Comparison of ENCODE assay signal across 7 mouse cellular contexts in genomic region chr7:111014893-111015292, GRCm38 (mm10). TPM values are rescaled to one million over a fixed set of nuclear protein-coding genes. Genes with fewer than 3 reads are reported as not detected.
DNase-seq lines count a peak whose midpoint lies in the region; ATAC-seq and TF ChIP-seq lines count a peak whose summit lies in the region.

No protein-coding gene starts in this region.

- DNase-seq in adrenal gland, postnatal 14 days = peak; percentile 95
- peak; percentile 81 to 87 for DNase-seq in heart, adult 2 months
- peak; percentile 74 to 86 for DNase-seq in kidney, adult 8-10 months
- peak; percentile 83 to 94 for DNase-seq in spleen, postnatal 10 days (ENCODE audit: low spot score in 2 of 2)

- peak; percentile 77; the same call in 1 of the 2 replicates for ATAC-seq in embryonic facial prominence, embryonic 12.5 days (ENCODE audit: insufficient number of reproducible peaks, insufficient read depth, low FRiP score, low TSS enrichment)
- peak; percentile 56; the same call in 1 of the 2 replicates for ATAC-seq in limb, embryonic 12.5 days (ENCODE audit: insufficient number of reproducible peaks, insufficient read depth, low FRiP score, low TSS enrichment, low read depth)
- ATAC-seq in midbrain, embryonic 16.5 days = peak; percentile 84; the same call in 1 of the 2 replicates

- H3K79me2 ChIP-seq in heart, adult 2 months (replicated peaks; ENCODE audit: control insufficient read depth, insufficient read depth, low read length) = no peaks in the 10 kb centered on the region

- no peak overlapping the region for H3K9ac ChIP-seq in embryonic facial prominence, embryonic 12.5 days
- H3K9ac ChIP-seq in heart, adult 2 months (ENCODE audit: low read depth, low read length) = no peak overlapping the region
- no peak overlapping the region for H3K9ac ChIP-seq in limb, embryonic 12.5 days (replicated peaks)
- no peak overlapping the region for H3K9ac ChIP-seq in midbrain, embryonic 16.5 days (ENCODE audit: low read depth, low read length)

- H3K4me3 ChIP-seq in embryonic facial prominence, embryonic 12.5 days = no peak overlapping the region
- no peak overlapping the region for H3K4me3 ChIP-seq in heart, adult 2 months
- no peak overlapping the region for H3K4me3 ChIP-seq in limb, embryonic 12.5 days (replicated peaks)
- H3K4me3 ChIP-seq in midbrain, embryonic 16.5 days (ENCODE audit: low read depth, low read length) = no peak overlapping the region

- peak; percentile 88 for TF ChIP-seq CTCF in heart, adult 2 months (IDR thresholded peaks at IDR 0.05)

- H3K9me3 ChIP-seq in embryonic facial prominence, embryonic 12.5 days = no peaks in the 10 kb centered on the region
- H3K9me3 ChIP-seq in limb, embryonic 12.5 days = no peaks in the 10 kb centered on the region
- H3K9me3 ChIP-seq in midbrain, embryonic 16.5 days (replicated peaks; ENCODE audit: control insufficient read depth, low read length, poor library complexity, severe bottlenecking) = no peaks in the 10 kb centered on the region

- TF ChIP-seq POLR2A in heart, adult 2 months (IDR thresholded peaks at IDR 0.05; ENCODE audit: insufficient read depth, low read depth, low read length) = no peak

- intact Hi-C loops in heart, adult 2 months (cut with DNase I) = loop anchor here (1.0 to 5.0 kb wide), 4 partner anchors 32 to 286 kb away; partner anchors contain the start of gene Mrvi1

- WGBS in embryonic facial prominence, embryonic 12.5 days = 21% methylated on average over 5 of the region's 5 CpGs
- 10% methylated on average over 5 of the region's 5 CpGs for WGBS in heart, adult 2 months
- 31% methylated on average over 5 of the region's 5 CpGs for WGBS in limb, embryonic 12.5 days
- 39% methylated on average over 5 of the region's 5 CpGs for WGBS in midbrain, embryonic 16.5 days

- H3K27me3 ChIP-seq in embryonic facial prominence, embryonic 12.5 days = no peaks in the 10 kb centered on the region
- H3K27me3 ChIP-seq in heart, adult 2 months (ENCODE audit: control insufficient read depth, insufficient read depth, low read length) = no peaks in the 10 kb centered on the region
- no peaks in the 10 kb centered on the region for H3K27me3 ChIP-seq in limb, embryonic 12.5 days
- no peaks in the 10 kb centered on the region for H3K27me3 ChIP-seq in midbrain, embryonic 16.5 days (ENCODE audit: control insufficient read depth, insufficient read depth, low read depth, low read length)

- peak; percentile 81; the same call in 1 of the 2 replicates for TF ChIP-seq EP300 in heart, adult 2 months (IDR thresholded peaks at IDR 0.05; ENCODE audit: insufficient read depth, low read depth, low read length)

- H3K4me1 ChIP-seq in embryonic facial prominence, embryonic 12.5 days = 0 out of 2 replicates have a peak, but pooled peaks cover 2% of the 10 kb centered on the region
- peaks cover 1% of the 10 kb centered on the region; the same call in 1 of the 2 replicates for H3K4me1 ChIP-seq in heart, adult 2 months (ENCODE audit: control insufficient read depth, insufficient read depth, low read length)
- no peaks in the 10 kb centered on the region for H3K4me1 ChIP-seq in limb, embryonic 12.5 days (replicated peaks)
- H3K4me1 ChIP-seq in midbrain, embryonic 16.5 days (ENCODE audit: control insufficient read depth, insufficient read depth, low read length) = no peaks in the 10 kb centered on the region

- no peaks in the 10 kb centered on the region for H3K36me3 ChIP-seq in embryonic facial prominence, embryonic 12.5 days
- no peaks in the 10 kb centered on the region for H3K36me3 ChIP-seq in heart, adult 2 months (ENCODE audit: control insufficient read depth, insufficient read depth, low read length)
- no peaks in the 10 kb centered on the region for H3K36me3 ChIP-seq in limb, embryonic 12.5 days
- H3K36me3 ChIP-seq in midbrain, embryonic 16.5 days (ENCODE audit: control insufficient read depth, insufficient read depth, low read length) = no peaks in the 10 kb centered on the region

- no peak overlapping the region for H3K4me2 ChIP-seq in embryonic facial prominence, embryonic 12.5 days (replicated peaks)
- no peak overlapping the region for H3K4me2 ChIP-seq in limb, embryonic 12.5 days
- no peak overlapping the region for H3K4me2 ChIP-seq in midbrain, embryonic 16.5 days (ENCODE audit: low read length)

- no peak overlapping the region for H3K27ac ChIP-seq in embryonic facial prominence, embryonic 12.5 days
- no peak overlapping the region for H3K27ac ChIP-seq in heart, adult 2 months
- no peak overlapping the region for H3K27ac ChIP-seq in limb, embryonic 12.5 days
- H3K27ac ChIP-seq in midbrain, embryonic 16.5 days (ENCODE audit: low read length) = no peak overlapping the region

RNA-seq across cellular contexts. Expression of gene Ctr9, which starts 13.9 kb away (rescaled TPM):
- total RNA-seq in adrenal gland, postnatal 14 days (2021) = 42.5 and 45.9 TPM in 2 replicates
- polyA plus RNA-seq in embryonic facial prominence, embryonic 12.5 days (2016; fragmentation: Nextera tagmentation; extraction: Ambion mirVana) = 89.7 and 94.5 TPM in 2 replicates
- 10 to 100 TPM; 13.0 to 14.6 TPM for total RNA-seq in heart, adult 2 months (2021)
- 5.8 and 11.1 TPM in 2 replicates for polyA plus RNA-seq in heart, adult 2 months (2012; rRNA removed)
- 88.5 and 91.9 TPM in 2 replicates for polyA plus RNA-seq in limb, embryonic 12.5 days (2016; fragmentation: Nextera tagmentation; extraction: Ambion mirVana)
- polyA plus RNA-seq in midbrain, embryonic 16.5 days (2015; fragmentation: Nextera tagmentation; extraction: Ambion mirVana) = 81.8 and 89.3 TPM in 2 replicates

RNA-seq across cellular contexts. Expression of gene Mrvi1, which starts 32.6 kb away (rescaled TPM):
- total RNA-seq in adrenal gland, postnatal 14 days (2021) = 11.6 and 13.0 TPM in 2 replicates
- polyA plus RNA-seq in embryonic facial prominence, embryonic 12.5 days (2016; fragmentation: Nextera tagmentation; extraction: Ambion mirVana) = 1.2 and 1.5 TPM in 2 replicates
- total RNA-seq in heart, adult 2 months (2021) = 10 to 100 TPM; 16.5 to 18.7 TPM
- 14.8 and 18.1 TPM in 2 replicates for polyA plus RNA-seq in heart, adult 2 months (2012; rRNA removed)
- polyA plus RNA-seq in limb, embryonic 12.5 days (2016; fragmentation: Nextera tagmentation; extraction: Ambion mirVana) = 0.61 and 0.86 TPM in 2 replicates
- 0.77 and 1.3 TPM in 2 replicates for polyA plus RNA-seq in midbrain, embryonic 16.5 days (2015; fragmentation: Nextera tagmentation; extraction: Ambion mirVana)
